Mouse (Mus musculus) liver, embryonic 12.5 days (tissue): ENCODE measurements around the gene Scnn1g. TPM values are rescaled to one million over a fixed set of nuclear protein-coding genes. Genes with fewer than 3 reads are reported as not detected.

ENCODE experiments used
- ATAC-seq: fragments of 200-750 bp; cut with Nextera tagmentation; 2 replicates; pipeline ENCODE4 v1.8.0; 2017; ENCODE audit warnings: moderate number of reproducible peaks, mild to moderate bottlenecking, moderate library complexity
- H3K27ac ChIP-seq: fragments of 300-500 bp; sonication (generic); 2 replicates; pipeline ENCODE4 v1.5.1; 2016; ENCODE audit warnings: mild to moderate bottlenecking
- H3K27me3 ChIP-seq: fragments of 300-500 bp; sonication (generic); replicated peaks from 2 replicates; pipeline ENCODE4 v1.6.1; 2016; ENCODE audit warnings: mild to moderate bottlenecking, moderate library complexity
- H3K36me3 ChIP-seq: fragments of 300-500 bp; sonication (generic); 2 replicates; pipeline ENCODE4 v1.6.1; 2016; ENCODE audit warnings: mild to moderate bottlenecking, moderate library complexity
- H3K4me1 ChIP-seq: fragments of 300-500 bp; sonication (generic); 2 replicates; pipeline ENCODE4 v1.6.1; 2016
- H3K4me2 ChIP-seq: fragments of 300-500 bp; sonication (generic); 2 replicates; pipeline ENCODE4 v1.6.1; 2016; ENCODE audit warnings: mild to moderate bottlenecking, moderate library complexity
- H3K4me3 ChIP-seq: fragments of 300-500 bp; sonication (generic); 2 replicates; pipeline ENCODE4 v1.5.1; 2016; ENCODE audit warnings: mild to moderate bottlenecking, moderate library complexity
- H3K9ac ChIP-seq: fragments of 300-500 bp; sonication (generic); 2 replicates; pipeline ENCODE4 v1.6.1; 2016; ENCODE audit warnings: mild to moderate bottlenecking, moderate library complexity
- H3K9me3 ChIP-seq: fragments of 300-500 bp; sonication (generic); replicated peaks from 2 replicates; pipeline ENCODE4 v1.6.1; 2016; ENCODE audit warnings: mild to moderate bottlenecking, moderate library complexity
- WGBS: fragments of 180-500 bp; shearing (Covaris S2); methylation state at CpG from one replicate; pipeline ENCODE4 v1.1.7; 2016; ENCODE audit not compliant: insufficient replicate concordance; 5-methylcytosine and 5-hydroxymethylcytosine counted together
- polyA plus RNA-seq: library from polyadenylated mRNA; unstranded; fragments of >200 nt; fragmentation: Nextera tagmentation; extraction: Ambion mirVana; gene quantifications from 2 replicates; pipeline ENCODE4 v1.2.1, GENCODE M21; 2016

Scnn1g gene
- polyA plus RNA-seq, 1 experiment from 2014 or later = not detected

DNA sequence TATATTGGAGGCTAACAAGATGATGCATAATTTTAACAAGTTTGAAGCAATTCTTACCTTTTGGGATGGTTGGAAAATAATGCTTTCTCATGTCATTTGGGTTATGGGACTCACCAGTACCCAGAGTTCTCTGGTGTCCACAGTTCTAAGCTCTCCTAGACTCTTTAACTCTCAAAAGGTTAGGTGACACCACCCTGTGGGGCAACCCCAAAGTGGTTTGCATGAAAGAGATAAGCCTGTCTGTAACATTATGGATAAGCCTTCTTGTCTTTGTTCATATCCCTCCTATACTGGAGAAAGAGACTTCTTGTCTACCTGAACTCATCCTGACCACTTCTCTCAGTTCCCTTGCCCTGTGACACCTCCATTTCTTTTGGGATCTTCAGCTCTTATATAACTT, 45.1 kb downstream of the Scnn1g start:
- H3K4me1 ChIP-seq = no peaks in the 10 kb centered on the region
- H3K4me3 ChIP-seq = no peak overlapping the region
- no peak overlapping the region for H3K27ac ChIP-seq
- no peaks in the 10 kb centered on the region for H3K27me3 ChIP-seq
- ATAC-seq = peak; percentile 58; the same call in 1 of the 2 replicates
- no peaks in the 10 kb centered on the region for H3K36me3 ChIP-seq
- no peak overlapping the region for H3K9ac ChIP-seq
- H3K4me2 ChIP-seq = no peak overlapping the region
- H3K9me3 ChIP-seq = no peaks in the 10 kb centered on the region

DNA sequence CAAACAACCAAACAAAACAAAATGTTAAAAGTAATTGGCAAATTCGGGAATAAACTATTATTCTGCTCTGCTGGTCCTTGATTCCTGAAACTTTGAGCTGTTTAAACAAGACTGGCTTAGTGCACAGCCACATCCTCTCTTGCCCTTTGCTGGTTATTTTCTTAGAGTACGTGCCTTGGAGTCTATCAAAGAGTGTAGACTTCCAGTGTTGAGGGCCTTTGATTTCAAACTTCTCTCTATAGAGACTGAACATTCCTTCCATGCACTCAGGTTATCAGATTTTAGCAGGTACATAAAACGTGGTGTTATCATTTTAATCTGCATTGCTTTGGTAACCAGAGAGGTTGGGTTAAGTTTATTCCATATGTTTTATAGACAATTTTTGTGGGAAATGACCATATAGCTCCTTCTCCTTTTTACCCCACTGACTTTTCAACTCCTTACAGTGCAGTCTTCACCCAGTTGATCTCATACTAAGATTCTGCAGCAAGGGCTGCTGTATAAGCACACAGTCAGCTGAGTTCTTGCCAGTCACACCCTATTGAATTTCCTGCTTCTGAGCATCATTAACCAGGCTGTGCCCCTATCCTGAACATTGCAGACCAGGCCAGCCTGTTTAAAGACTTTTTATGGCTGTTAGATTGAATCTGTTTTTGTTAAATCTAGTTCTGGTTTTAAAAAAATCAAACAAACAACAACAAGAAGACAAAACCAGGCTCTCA, 48.1 kb downstream of the Scnn1g start:
- no peak overlapping the region for H3K9ac ChIP-seq
- no peak overlapping the region for H3K4me3 ChIP-seq
- H3K4me1 ChIP-seq = no peaks in the 10 kb centered on the region
- H3K4me2 ChIP-seq = no peak overlapping the region
- ATAC-seq = no peak
- no peak overlapping the region for H3K27ac ChIP-seq
- 37% methylated on average over 3 of the region's 3 CpGs for WGBS
- no peaks in the 10 kb centered on the region for H3K36me3 ChIP-seq
- H3K9me3 ChIP-seq = no peaks in the 10 kb centered on the region
- no peaks in the 10 kb centered on the region for H3K27me3 ChIP-seq

- H3K36me3 ChIP-seq = no peaks in the 10 kb centered on the region
- no peak overlapping the region for H3K4me3 ChIP-seq
- no peak overlapping the region for H3K4me2 ChIP-seq
- no peak for ATAC-seq
- H3K4me1 ChIP-seq = no peaks in the 10 kb centered on the region
- 61% methylated on average over 8 of the region's 8 CpGs for WGBS
- H3K9me3 ChIP-seq = 0 out of 2 replicates have a peak, but pooled peaks cover 7% of the 10 kb centered on the region
- no peak overlapping the region for H3K9ac ChIP-seq
- H3K27me3 ChIP-seq = no peaks in the 10 kb centered on the region
- H3K27ac ChIP-seq = no peak overlapping the region
Measured at GRCm38 (mm10) chr7:121785651-121786228, 51.5 kb downstream of the Scnn1g start.

GRCm38 (mm10) chr7:121797781-121798180, 63.5 kb downstream of the Scnn1g start:
- Histone ChIP-seq H3K9me3 (0 out of 2 replicates have a peak, but pooled peaks cover 4% of the 10 kb centered on the region), H3K36me3 (no peaks in the 10 kb centered on the region), H3K4me2 (no peak overlapping the region), H3K27ac (no peak overlapping the region), H3K9ac (no peak overlapping the region), H3K4me3 (no peak overlapping the region), H3K4me1 (no peaks in the 10 kb centered on the region), H3K27me3 (no peaks in the 10 kb centered on the region)
- WGBS = 69% methylated on average over 9 of the region's 9 CpGs
- ATAC-seq = no peak

- 54% methylated on average over 2 of the region's 2 CpGs for WGBS
- H3K4me1 ChIP-seq = no peaks in the 10 kb centered on the region
- no peak overlapping the region for H3K4me3 ChIP-seq
- ATAC-seq = no peak
- H3K27ac ChIP-seq = no peak overlapping the region
- H3K27me3 ChIP-seq = no peaks in the 10 kb centered on the region
- H3K9ac ChIP-seq = no peak overlapping the region
- H3K9me3 ChIP-seq = no peaks in the 10 kb centered on the region
- H3K36me3 ChIP-seq = no peaks in the 10 kb centered on the region
- H3K4me2 ChIP-seq = no peak overlapping the region
Measured at GRCm38 (mm10) chr7:121802471-121802870, 68.2 kb downstream of the Scnn1g start.

DNA sequence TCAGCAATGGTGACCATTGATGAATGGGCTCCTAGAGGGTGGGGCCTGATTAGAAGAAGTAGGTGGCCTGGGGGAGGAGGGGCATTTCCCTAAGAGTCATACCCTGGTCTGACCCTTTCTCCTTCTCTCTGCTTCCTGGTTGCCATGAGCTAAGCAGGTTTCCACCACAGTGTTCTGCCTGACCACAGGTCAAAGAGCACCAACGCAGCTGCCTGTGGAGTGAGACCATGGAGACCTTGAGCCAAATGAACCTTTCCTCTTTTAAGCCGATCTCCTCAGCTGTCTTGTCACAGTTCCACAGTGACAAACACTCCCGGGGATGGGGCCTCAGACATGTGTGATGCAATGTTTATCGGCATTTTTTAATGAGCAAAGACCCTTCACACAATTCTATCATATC, 68.7 kb downstream of the Scnn1g start:
- no peaks in the 10 kb centered on the region for H3K27me3 ChIP-seq
- WGBS = 74% methylated on average over 4 of the region's 4 CpGs
- H3K4me2 ChIP-seq = no peak overlapping the region
- no peaks in the 10 kb centered on the region for H3K4me1 ChIP-seq
- no peak overlapping the region for H3K4me3 ChIP-seq
- no peaks in the 10 kb centered on the region for H3K9me3 ChIP-seq
- no peak for ATAC-seq
- no peaks in the 10 kb centered on the region for H3K36me3 ChIP-seq
- H3K9ac ChIP-seq = no peak overlapping the region
- H3K27ac ChIP-seq = no peak overlapping the region

GRCm38 (mm10) chr7:121805811-121806496, 71.7 kb downstream of the Scnn1g start:
- 49% methylated on average over 3 of the region's 3 CpGs for WGBS

GRCm38 (mm10) chr7:121807726-121808580, 73.7 kb downstream of the Scnn1g start:
- Histone ChIP-seq H3K4me3 (no peak overlapping the region), H3K4me2 (no peak overlapping the region), H3K27me3 (no peaks in the 10 kb centered on the region), H3K4me1 (no peaks in the 10 kb centered on the region), H3K27ac (no peak overlapping the region), H3K9ac (no peak overlapping the region), H3K36me3 (no peaks in the 10 kb centered on the region), H3K9me3 (no peaks in the 10 kb centered on the region)
- no peak for ATAC-seq
- WGBS = 65% methylated on average over 15 of the region's 15 CpGs

More at GRCm38 (mm10) chr7:121805811-121806496, 71.7 kb downstream of the Scnn1g start:
- H3K4me1 ChIP-seq = no peaks in the 10 kb centered on the region
- no peak overlapping the region for H3K9ac ChIP-seq
- no peaks in the 10 kb centered on the region for H3K27me3 ChIP-seq
- H3K4me2 ChIP-seq = no peak overlapping the region
- H3K9me3 ChIP-seq = no peaks in the 10 kb centered on the region
- no peak overlapping the region for H3K27ac ChIP-seq
- no peak overlapping the region for H3K4me3 ChIP-seq
- no peak for ATAC-seq
- no peaks in the 10 kb centered on the region for H3K36me3 ChIP-seq

Other genes starting within 250 kb of the Scnn1g start
- gene Usp31, start 27.2 kb upstream of the Scnn1g start, polyA plus RNA-seq = 1.7 TPM in 2 replicates
- 0.07 TPM in 1 of 2 replicates, not detected in the other for gene Scnn1b, start 130.6 kb downstream of the Scnn1g start, polyA plus RNA-seq
- 15.1 and 16.7 TPM in 2 replicates for gene Cog7, start 247.2 kb downstream of the Scnn1g start, polyA plus RNA-seq